Mouse (Mus musculus) liver, adult 2 months (tissue): ENCODE results near the gene Camkk2.

Source experiments
- CTCF ChIP-seq: fragments of 200-500 bp; IDR thresholded peaks from 2 replicates; pipeline ENCODE4 v1.5.1; 2011; ENCODE audit warnings: low read depth, low read length, control low read depth
- POLR2A ChIP-seq: fragments of 200-500 bp; IDR thresholded peaks from 2 replicates; pipeline ENCODE4 v1.6.1; 2011; ENCODE audit warnings: low read length, control low read depth; ENCODE audit not compliant: insufficient read depth; ENCODE audit errors: extremely low read depth

DNA sequence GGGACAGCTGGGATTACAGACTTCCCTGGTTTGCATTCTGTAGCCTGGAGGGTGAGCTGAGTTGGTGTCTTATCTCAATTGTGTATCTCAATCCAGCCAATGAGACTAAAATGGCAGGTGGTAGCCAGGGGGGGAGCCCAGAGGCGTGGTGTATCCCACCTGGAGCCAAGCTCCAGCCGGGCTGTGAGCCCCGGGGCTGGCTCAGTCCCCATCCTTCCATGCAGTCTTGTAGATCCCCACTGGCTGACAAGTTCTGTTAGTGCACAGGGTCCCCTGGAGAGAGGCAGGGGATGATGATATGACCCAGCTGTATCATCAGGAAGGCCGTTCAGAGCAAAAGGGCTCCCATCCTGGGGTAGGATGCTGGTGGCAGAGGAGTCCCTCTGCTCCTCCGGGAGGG, 52.6 kb downstream of the Camkk2 start:
- TF ChIP-seq POLR2A (no peak), CTCF (no peak)
